Mouse (Mus musculus) left cerebral cortex, postnatal 36 days (tissue): ENCODE measurements around the gene Selenos. TPM values are rescaled to one million over a fixed set of nuclear protein-coding genes. Genes with fewer than 3 reads are reported as not detected.

ENCODE experiments used
- DNase-seq, 2 experiments: peaks; one replicate each; pipeline ENCODE4 v3.0.0; 2021 to 2022; ENCODE audit warnings: low spot score in 2 of 2, mixed read lengths in 1 of 2
- intact Hi-C: fragments of 180-260 bp; cut with DNase I; formaldehyde crosslinking; loops from one replicate; pipeline ENCODE4 v1.15.1; 2025
- total RNA-seq, 2 experiments: library from RNA; stranded (reverse); gene quantifications; 2 replicates each; pipeline ENCODE4 v1.2.3; 2021

Selenos gene
- total RNA-seq, 2 experiments from 2014 or later: 47.7 to 54.5 TPM

DNA sequence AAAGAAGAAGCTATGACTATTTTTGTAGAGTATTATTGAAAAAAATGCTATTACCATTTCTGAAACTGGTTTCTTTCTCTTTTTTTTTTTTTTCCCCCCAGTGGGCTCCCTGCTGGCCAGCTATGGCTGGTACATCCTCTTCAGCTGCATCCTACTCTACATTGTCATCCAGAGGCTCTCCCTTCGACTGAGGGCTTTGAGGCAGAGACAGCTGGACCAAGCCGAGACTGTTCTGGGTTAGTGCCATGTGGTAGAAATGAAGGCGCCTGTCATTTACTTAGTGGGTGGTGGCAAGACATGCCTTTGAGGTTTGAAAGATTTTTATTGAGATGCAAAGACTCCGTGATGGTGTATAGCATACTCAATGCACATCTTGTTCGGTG lies 773 bp downstream of the Selenos start:
- intact Hi-C loops: no loop called here
- no peak for DNase-seq

DNA sequence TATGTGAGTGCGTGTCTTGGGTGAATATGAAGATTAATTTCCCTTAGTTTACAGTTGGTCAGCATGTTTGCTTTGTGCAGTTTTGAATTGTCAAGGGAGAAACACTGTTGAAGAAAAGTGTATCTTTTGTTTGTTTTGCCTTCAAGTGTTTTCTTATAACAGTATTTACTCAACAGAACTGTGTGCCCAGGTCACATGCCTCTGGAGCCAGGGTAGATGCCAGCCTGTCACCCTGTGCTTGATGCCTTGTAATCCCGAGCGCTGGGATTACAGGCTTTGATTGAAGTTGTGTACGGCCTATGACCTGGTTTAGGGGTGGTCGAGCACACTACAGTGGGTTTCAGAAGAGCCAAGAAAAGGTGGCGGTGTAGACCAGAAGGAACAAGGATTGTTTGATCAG lies 4.3 kb downstream of the Selenos start:
- no peak for DNase-seq
- intact Hi-C loops: no loop called here

DNA sequence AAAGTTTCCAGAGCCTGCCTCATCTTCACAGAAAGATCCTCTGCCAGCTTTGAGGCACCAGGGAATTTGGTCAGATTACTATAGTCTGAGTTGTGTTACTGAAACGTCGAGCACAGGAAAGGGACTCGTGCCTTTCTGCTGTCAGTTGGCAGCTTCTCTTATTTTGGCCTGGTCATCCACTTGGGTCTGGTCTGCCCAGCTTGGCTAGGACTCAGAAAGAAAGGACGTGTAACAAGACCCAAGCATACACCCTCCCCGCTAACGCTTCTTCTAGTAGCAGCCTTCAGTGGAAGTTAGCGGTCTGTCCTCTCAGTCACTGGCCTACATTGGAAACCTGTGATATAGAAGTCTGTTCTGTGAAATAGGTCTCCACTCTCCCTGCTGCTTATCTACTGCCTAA lies 5.1 kb downstream of the Selenos start:
- DNase-seq: no peak
- intact Hi-C loops: no loop called here

DNA sequence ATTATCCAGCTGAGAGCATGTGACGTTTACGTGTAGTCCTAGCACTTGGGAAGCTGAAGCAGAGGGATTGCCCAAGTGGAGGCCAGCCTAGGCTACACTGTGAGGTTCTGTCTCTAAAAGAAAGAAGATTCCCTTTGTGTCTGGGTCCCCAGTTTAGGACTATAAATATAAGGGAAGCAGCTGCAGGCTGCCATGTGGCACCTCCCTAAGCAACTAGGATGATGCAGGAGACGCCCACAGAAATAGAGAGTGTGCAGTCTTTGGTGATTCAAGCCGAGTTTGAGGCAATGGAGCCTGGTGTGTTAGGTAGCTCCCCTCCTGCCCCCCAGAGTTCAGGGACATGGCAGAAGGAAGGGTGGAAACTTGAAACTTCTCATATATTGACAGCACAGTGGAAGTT lies 8.2 kb downstream of the Selenos start:
- peak; percentile 50 to 54 for DNase-seq
- intact Hi-C loops: no loop called here

DNA sequence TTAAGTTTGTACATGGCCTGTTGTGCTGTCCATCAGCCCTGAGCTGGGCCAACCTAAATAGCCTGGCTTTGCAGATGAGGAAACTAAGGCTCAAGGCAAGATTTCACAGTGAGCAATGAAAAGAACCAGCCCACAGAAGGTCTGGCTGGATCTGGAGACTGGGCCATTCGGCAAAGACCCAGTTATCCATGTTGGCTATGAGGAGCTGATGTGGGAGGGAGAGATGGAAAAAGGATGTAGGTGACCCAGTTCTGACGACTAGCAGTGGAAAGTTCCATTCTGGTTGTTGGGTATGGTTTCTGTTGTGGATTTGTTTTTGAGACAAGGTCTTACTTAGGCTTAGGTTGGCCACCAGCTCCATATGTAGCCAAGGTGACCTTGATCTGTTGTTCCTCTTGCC lies 8.6 kb downstream of the Selenos start:
- DNase-seq: peak in 1 of 2 experiments; percentile 35
- intact Hi-C loops: no loop called here

DNA sequence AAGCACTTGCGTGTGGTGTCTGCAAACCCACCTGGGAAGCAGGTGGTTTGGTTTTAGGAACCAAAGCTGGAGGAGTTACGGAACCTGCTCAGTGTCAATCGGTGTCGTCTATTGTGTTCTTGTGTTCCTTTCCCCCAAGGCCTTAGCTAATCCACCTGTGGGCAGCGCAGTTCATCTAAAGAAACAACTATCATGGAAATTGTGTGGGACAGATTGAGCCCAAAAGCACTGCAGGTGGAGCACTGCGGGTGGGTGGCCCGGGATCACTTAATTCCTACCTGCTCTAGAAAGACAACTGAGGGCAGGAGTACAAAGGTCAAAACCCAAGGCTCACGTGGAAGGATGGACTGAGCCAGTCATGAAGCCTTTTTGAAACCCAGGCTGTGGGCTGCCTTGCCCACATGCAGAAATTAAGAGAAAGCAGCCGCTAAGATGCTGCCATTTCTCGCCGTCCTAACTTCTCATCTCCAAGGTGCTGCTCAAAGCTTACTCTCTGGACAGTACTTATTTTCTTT lies 11.3 kb downstream of the Selenos start:
- intact Hi-C loops: no loop called here
- DNase-seq: no peak

DNA sequence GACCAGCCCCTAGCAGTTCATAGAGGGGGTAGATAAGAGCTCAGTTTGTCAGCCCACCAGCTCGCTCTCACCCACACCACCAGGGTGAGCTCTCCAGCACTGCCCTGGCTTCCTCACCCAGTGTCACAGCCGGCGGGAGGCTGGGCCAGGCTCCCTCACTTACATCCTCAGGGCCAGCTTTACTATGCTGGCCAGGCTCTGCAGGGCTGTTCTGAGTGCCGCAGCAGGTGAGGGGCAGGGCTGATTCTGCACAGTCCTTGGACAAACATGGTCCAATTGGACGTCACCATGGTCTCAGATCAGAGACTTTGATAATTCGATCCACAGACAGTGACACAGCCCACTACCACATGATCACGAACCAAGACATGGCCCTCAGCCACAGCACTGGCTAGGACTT lies 12.1 kb downstream of the Selenos start:
- no peak for DNase-seq
- intact Hi-C loops: no loop called here

DNA sequence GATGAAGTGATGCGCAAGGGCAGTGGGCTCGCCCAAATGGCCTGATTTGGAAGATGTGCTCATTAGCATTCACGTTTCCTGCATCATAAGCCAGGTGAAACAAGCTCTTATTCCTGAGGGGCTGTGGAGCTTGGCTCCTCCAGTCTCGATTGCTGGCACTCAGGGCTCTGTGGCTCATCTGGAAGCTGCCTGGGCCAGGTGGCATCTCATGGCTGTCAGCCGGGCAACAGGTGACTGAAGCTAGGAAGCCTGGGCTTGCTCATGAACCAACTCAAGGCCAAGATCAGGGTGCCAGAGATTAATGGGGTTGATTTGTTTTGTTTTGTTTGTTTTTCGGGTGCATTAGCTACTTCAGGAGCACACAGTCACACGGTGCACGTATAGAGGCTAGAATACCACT lies 13.2 kb downstream of the Selenos start:
- no peak for DNase-seq
- intact Hi-C loops: no loop called here

DNA sequence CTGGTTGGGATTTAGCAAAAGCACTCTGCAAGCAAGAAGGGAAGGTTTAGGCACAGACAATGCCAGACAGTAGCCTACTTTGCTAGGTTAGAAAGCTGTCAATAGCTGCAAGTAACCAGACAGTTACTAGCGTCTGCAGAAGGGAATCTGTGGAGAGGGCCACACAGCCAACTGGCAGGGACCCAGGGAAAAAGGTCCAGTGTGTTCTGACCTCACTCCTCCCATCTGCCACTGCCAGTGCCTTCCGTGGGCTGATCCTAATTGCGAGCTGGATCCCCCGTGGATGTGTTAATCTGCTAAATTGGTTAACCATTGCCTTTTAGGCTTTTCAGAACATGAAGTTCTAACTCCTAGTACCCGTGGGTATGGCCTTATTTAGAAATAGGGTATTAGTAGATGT lies 14.7 kb downstream of the Selenos start:
- DNase-seq: no peak
- intact Hi-C loops: no loop called here

DNA sequence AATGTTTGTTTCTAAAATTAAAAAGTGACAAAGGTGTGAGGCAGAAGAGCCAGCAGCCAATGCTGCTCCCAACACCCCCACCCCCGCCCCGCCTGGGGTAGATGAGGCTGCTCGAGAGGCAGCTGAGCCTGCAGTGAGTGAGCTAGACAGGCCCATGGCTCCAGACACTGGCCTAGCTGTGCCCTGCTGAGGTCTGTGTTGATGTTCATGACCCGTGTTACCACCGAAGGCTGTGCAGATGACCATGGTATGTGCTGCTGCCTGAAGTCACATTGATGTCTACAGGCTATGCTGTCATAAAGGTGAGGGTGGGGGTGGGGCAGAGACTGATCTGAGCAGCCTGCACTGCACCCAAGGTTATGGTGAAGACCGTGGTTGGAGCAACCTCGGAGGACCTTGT lies 19.4 kb downstream of the Selenos start:
- no peak for DNase-seq
- intact Hi-C loops: no loop called here

DNA sequence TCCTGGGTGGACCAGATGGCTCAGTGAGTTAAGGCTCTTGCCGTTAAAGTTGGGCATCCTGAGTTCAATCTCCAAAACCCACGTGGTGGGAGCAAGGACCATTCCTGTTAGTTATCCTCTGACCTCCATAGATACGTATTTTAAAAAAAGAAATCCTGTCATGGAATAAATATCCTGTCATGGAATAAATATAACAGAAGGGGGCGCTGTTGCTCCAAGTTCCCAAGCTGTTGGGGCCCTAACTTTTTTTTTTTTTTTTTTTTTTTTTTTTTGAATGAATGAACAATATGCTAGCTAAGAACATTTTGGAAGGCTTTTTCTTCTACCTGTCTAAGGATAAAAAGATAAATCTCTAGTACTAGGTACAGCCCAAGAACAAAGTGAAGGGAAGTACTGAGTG lies 22.4 kb downstream of the Selenos start:
- no peak for DNase-seq
- intact Hi-C loops: loop anchor here (1.0 to 10.0 kb wide), 3 partner anchors 198 to 563 kb away; partner anchors contain the start of gene Lrrk1

DNA sequence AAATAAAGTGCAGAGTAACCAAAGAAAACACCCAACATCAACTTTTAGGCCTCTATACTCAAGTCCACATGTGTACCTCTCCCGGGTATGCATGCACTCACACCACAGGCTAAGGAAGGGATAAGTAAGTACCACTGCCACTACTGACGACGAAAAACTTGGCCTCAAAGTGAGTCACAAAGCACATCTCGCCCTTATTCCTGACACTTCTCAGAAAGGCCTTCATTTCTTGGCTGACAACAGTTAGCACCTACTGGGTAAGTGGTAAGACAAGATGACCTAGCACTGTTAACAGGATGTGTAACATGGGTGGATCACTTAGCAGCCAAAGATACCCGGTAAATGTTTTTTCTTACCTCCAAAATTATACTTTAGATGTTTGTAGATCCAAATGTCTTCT lies 25.1 kb downstream of the Selenos start:
- no peak for DNase-seq
- intact Hi-C loops: loop anchor here (5.0 to 10.0 kb wide), 2 partner anchors 283 to 560 kb away; partner anchors contain the start of gene Lrrk1

DNA sequence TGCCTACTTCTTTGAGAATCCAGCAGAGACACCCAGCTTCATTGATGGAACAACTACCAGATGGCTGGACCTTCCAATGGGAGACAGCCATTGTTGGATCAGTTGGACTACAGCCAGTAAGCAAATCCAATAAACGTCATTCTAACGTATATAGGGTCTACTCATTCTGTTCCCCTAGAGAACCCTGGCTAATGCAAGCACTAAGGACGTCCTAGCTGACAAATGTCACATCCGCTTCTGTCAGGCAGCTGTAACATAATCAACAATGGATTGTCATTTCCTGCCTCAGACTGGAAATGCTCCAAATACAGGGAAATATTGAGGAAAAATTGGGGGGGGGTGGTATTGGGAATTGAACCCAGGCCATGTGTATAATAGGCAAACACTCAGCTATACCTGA lies 26.3 kb downstream of the Selenos start:
- no peak for DNase-seq
- intact Hi-C loops: loop anchor here (5.0 to 10.0 kb wide), 2 partner anchors 72 to 559 kb away; no protein-coding TSS in a partner anchor

DNA sequence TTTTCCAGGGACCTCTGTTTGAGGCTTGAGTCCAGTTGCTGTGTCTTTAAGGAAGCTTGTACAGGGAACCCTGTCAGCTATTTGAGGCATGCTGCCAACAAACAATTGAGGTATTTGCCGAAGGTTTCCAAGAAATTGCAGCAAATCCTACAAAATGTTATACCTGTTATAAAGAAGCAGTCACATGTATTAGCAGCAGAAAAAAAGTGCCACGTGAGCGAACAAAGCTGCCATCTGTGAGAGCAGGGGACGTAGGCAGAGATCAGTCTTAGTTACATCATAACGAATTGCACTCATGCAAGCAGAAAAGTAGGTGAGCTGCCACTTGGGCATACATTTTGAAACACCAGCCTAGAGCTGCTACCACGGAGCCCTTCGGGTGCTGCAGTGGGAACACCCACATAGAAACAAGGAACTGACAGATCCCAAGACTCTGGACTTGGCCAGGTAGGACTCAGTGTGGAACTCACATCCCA lies 27.2 kb downstream of the Selenos start:
- intact Hi-C loops: loop anchor here (5.0 to 10.0 kb wide), 2 partner anchors 71 to 558 kb away; no protein-coding TSS in a partner anchor
- DNase-seq: peak in 1 of 2 experiments; percentile 24

DNA sequence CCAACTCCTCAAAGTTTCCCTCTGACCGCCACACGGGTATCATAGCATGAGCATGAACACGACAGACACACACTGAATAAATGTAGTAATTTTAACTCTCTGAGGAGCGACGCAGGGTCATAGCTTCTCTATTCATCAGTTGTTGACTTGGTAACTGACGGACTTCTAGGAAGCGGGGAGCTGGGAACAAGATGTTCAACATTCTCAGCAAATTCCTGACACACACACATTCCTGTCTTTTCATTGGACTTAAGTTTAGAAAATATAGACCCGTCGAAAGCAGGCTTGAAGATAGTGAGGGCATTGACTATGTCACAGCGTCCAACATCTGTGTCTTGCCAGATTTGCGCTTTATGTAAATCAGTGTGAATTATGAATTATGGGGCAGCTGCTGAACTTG lies 27.8 kb downstream of the Selenos start:
- intact Hi-C loops: loop anchor here (5.0 to 10.0 kb wide), 2 partner anchors 70 to 558 kb away; no protein-coding TSS in a partner anchor
- no peak for DNase-seq

DNA sequence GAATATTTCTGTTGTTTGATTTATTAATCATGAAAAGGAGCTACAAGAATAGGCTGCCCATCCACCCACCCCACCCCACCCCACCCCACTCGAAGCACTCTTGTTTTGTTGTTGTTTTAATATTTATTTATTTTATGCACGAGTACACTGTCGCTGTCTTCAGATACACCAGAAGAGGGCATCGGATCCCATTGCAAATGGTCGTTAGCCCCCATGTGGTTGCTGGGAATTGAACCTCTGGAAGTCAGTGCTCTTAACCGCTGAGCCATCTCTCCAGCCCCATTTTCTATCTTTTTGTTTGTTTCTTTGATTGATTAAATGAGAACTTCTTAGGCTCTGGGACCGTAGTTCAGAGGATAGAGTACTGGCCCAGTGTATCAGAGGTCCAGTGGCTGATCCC lies 28.5 kb downstream of the Selenos start:
- DNase-seq: no peak

DNA sequence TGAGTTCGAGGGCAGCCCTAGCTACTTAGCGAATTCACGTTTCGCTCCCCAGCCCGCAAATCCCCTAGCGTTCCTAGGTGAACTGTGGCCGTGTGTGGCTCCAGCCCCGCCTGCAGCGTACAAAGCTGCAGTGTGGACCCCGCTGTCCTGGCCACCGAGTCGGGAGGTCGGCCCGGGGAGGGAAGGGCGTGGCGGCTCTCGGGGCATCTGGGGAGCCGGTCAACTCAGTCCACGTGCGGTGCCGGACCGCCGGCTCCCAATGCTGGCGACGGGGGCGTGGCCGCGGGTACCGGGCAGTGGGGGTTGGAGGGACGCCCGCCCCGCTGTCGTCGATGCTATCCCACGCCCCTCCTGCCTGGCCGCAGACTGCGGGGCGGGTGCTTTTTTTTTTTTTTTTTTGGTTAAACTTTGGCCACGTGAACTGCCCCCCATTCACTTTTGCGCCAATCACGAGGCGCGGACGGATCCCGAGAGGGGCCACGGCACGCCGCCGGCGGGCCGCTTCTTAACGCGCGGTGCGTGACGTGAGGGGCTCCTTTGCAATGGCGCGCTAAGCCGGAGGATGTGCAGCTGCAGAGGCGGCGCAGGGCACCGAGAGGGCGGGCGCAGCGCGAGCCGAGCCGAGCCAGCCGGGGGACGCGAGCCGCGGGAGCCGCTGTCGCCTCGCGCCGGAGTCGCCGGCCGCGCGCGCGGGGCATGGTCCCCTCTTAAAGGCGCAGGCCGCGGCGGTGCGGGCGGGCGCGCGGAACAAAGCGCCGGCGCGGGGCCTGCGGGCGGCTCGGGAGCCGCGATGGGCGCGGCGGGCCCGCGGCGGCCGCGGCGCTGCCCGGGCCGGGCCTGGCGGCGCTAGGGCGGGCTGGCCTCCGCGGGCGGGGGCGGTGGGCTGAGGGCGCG lies 29.8 kb downstream of the Selenos start, which contains the start of gene Chsy1:
TSS of gene Chsy1 (plus strand) at position 555 of the 894 bp plus-strand sequence.
- intact Hi-C loops: loop anchor here (2.0 to 10.0 kb wide), 3 partner anchors 68 to 556 kb away; no protein-coding TSS in a partner anchor
- DNase-seq: peak; percentile 93 to 95

More for the DNA sequence above, 28.5 kb downstream of the Selenos start:
- intact Hi-C loops: loop anchor here (2.0 to 10.0 kb wide), 3 partner anchors 69 to 557 kb away; no protein-coding TSS in a partner anchor

DNA sequence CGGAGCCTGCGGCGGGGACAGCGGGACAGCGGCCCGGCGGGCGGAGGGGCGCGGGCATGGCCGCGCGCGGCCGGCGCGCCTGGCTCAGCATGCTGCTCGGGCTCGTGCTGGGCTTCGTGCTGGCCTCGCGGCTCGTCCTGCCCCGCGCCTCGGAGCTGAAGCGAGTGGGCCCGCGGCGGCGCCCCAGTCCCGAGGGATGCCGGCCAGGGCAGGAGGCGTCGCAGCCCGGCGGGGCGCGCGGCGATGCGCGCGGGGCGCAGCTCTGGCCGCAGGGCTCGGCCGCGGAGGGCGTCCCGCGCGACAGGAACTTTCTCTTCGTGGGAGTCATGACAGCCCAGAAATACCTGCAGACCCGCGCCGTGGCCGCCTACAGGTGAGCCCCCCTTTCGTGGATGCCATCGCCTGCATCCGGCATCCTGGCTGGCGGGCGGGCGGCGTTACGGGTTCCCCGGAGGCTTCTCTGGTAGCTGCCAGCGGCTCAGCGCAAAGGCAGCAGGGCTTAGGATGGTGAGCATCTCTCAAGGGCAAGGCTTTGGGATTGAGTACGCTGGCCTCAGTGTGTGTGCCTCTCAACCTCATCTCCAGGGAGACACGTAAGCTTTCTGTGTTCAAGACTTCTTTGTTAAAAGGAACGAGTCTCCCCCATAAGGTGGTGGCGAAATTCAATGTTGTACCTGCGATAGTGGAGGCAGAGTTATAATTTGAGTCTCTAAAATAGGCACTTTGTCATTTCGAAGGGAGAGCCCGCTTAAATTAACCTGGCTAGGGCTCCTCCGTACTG lies 30.6 kb downstream of the Selenos start:
- intact Hi-C loops: loop anchor here (2.0 to 10.0 kb wide), 4 partner anchors 67 to 725 kb away; partner anchors contain the start of gene Adamts17
- peak; percentile 32 to 57 for DNase-seq

DNA sequence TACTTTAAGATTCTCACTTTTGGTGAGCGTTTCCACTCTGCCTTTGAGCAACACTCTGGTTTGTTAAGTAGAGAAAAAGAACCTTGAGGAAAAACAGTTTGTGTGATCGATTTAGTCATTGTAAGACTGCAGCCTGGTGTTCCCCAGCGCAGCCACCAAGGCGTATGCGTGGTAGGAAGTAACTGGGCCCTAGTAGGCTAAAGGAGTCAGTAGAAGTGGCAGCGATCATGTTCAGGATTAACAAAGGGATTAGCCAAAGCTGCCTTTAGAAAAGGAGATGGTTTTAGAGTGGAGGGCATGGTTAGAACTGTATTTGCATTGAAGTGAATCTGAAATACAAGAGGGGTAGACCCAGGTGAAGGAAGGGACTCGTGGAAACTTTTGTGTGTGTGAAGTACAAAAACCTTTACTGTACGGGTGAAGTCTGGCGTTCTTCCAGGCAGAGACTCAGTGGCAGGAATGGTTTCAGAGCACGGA lies 31.2 kb downstream of the Selenos start:
- no peak for DNase-seq
- intact Hi-C loops: loop anchor here (10.0 kb wide), 1 partner anchor 724 kb away; the partner anchor contains the start of gene Adamts17
